Mouse (Mus musculus): ENCODE data around the gene Chchd6.

The Chchd6 gene

GRCm38 (mm10) chr6:89584634-89585409, 10.6 kb downstream of the Chchd6 start:
- DNase-seq, result peak; percentile 9

GRCm38 (mm10) chr6:89583170-89583569, 12.3 kb downstream of the Chchd6 start:
- no peak for DNase-seq

GRCm38 (mm10) chr6:89574641-89575040, 20.8 kb downstream of the Chchd6 start:
- DNase-seq, result no peak

- DNase-seq, result no peak
Measured at GRCm38 (mm10) chr6:89573768-89574167, 21.7 kb downstream of the Chchd6 start.

- no peak for DNase-seq
Measured at GRCm38 (mm10) chr6:89572921-89573636, 22.4 kb downstream of the Chchd6 start.

- no peak for DNase-seq
Measured at GRCm38 (mm10) chr6:89569370-89569769, 26.1 kb downstream of the Chchd6 start.

GRCm38 (mm10) chr6:89566740-89567139, 28.7 kb downstream of the Chchd6 start:
- DNase-seq, result no peak

- DNase-seq, result no peak
Measured at GRCm38 (mm10) chr6:89563381-89563780, 32.1 kb downstream of the Chchd6 start.

GRCm38 (mm10) chr6:89560826-89561225, 34.6 kb downstream of the Chchd6 start:
- no peak for DNase-seq

GRCm38 (mm10) chr6:89557654-89558053, 37.8 kb downstream of the Chchd6 start:
- DNase-seq, result no peak

GRCm38 (mm10) chr6:89556566-89556965, 38.9 kb downstream of the Chchd6 start:
- DNase-seq, result no peak

- DNase-seq, result no peak
Measured at GRCm38 (mm10) chr6:89555971-89556370, 39.5 kb downstream of the Chchd6 start.

GRCm38 (mm10) chr6:89554029-89554428, 41.4 kb downstream of the Chchd6 start:
- peak; percentile 5 for DNase-seq

GRCm38 (mm10) chr6:89553012-89553704, 42.3 kb downstream of the Chchd6 start:
- peak; percentile 70 for DNase-seq

GRCm38 (mm10) chr6:89552321-89553011, 43.0 kb downstream of the Chchd6 start:
- DNase-seq, result no peak

- DNase-seq, result no peak
Measured at GRCm38 (mm10) chr6:89549157-89549556, 46.3 kb downstream of the Chchd6 start.

- DNase-seq, result no peak
Measured at GRCm38 (mm10) chr6:89547951-89548350, 47.5 kb downstream of the Chchd6 start.

- no peak for DNase-seq
Measured at GRCm38 (mm10) chr6:89538102-89538751, 57.2 kb downstream of the Chchd6 start.

- peak; percentile 16 for DNase-seq
Measured at GRCm38 (mm10) chr6:89535626-89536225, 59.7 kb downstream of the Chchd6 start.

- DNase-seq, result no peak
Measured at GRCm38 (mm10) chr6:89524766-89525165, 70.7 kb downstream of the Chchd6 start.

GRCm38 (mm10) chr6:89510154-89510553, 85.3 kb downstream of the Chchd6 start:
- no peak for DNase-seq

GRCm38 (mm10) chr6:89508725-89509124, 86.7 kb downstream of the Chchd6 start:
- peak; percentile 2 for DNase-seq

All from kidney, adult 9 months (tissue).